In the genomic region with DNA sequence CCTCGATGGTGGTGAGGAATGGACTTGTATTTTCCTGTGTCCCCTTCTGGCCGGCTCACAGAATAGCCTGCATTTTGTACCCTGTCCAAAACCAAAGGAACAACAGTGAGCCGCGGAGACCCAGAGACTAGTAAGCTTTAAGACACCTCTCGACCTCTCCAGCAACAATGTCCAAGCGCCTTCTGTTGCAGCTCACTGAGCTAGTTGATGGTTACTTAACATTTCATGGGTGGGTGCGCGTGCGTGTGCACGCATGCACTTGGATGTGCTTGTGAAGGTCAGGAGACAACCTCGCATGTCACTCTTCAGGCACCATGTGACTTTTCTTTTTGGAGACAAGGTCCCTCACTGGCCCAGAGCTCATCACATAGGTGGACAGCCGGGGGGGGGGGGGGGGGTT, we compare ENCODE assay signal across 17 mouse cellular contexts. TPM values are rescaled to one million over a fixed set of nuclear protein-coding genes. Genes with fewer than 3 reads are reported as not detected.
DNase-seq lines count a peak whose midpoint lies in the region; TF ChIP-seq lines count a peak whose summit lies in the region.
"Had no signal": no experiment of that assay in that cellular context is flagged by ENCODE, and none has a peak within 500 bp of the region (broad histone marks: within the 10 kb centered on the region; RNA-seq: fewer than 3 reads in every experiment).

No protein-coding gene starts in this region.

- TF ChIP-seq CTCF in layer of hippocampus, adult 2 months (conservative IDR thresholded peaks at IDR 0.05) = no peak

- H3K4me3 ChIP-seq in layer of hippocampus, adult 2 months = no peak overlapping the region
- H3K4me3 ChIP-seq: heart, embryonic 12.5 days; hindbrain, embryonic 12.5 days; limb, embryonic 10.5 days; midbrain, embryonic 15.5 days; neural tube, embryonic 13.5 days had no signal

- no peak overlapping the region for H3K27ac ChIP-seq in layer of hippocampus, adult 2 months
- H3K27ac ChIP-seq: hindbrain, embryonic 12.5 days; kidney, postnatal 0 days; limb, embryonic 10.5 days; liver, embryonic 14.5 days; midbrain, embryonic 15.5 days; neural tube, embryonic 13.5 days had no signal

- peak; percentile 1 for DNase-seq in frontal cortex, postnatal 14 days (ENCODE audit: low spot score in 2 of 2)
- no peak for DNase-seq in frontal cortex, postnatal 36 days (ENCODE audit: low spot score in 2 of 2)
- DNase-seq in layer of hippocampus, adult 2 months (ENCODE audit: low spot score in 2 of 2) = peak; percentile 0 to 4
- DNase-seq in layer of hippocampus, adult 9-10 months (ENCODE audit: low spot score) = no peak
- peak; percentile 6 for DNase-seq in adrenal gland, postnatal 14 days
- peak; percentile 51 to 59 for DNase-seq in kidney, postnatal 36 days
- no peak for DNase-seq in left cerebral cortex, adult 11 months (ENCODE audit: low spot score)
- DNase-seq: gastrocnemius, postnatal 10 days; lung, postnatal 36 days; thymus, adult 2 months had no signal

RNA-seq across cellular contexts. Expression of a gene that starts 47.0 kb away (rescaled TPM):
- 10 to 100 TPM; 38.1 to 43.9 TPM for total RNA-seq in layer of hippocampus, adult 2 months (2021)
- 75.6 and 77.7 TPM in 2 replicates for total RNA-seq in adrenal gland, postnatal 14 days (2021)

Comparison
In these comparisons a context has a peak if more than half of its experiments do, and no peak if none do; other contexts are left out.
1. DNase-seq: peak in frontal cortex, postnatal 14 days (2 of 2), layer of hippocampus, adult 2 months (2 of 2), adrenal gland, postnatal 14 days (single experiment) and kidney, postnatal 36 days (2 of 2); none in frontal cortex, postnatal 36 days (0 of 2), layer of hippocampus, adult 9-10 months (single experiment) and left cerebral cortex, adult 11 months (single experiment).